Mouse (Mus musculus): ENCODE results near the gene Nudcd3.

- TF ChIP-seq POLR2A (IDR thresholded peaks at IDR 0.05; ENCODE audit: low read depth, low read length) (no peak), CTCF (IDR thresholded peaks at IDR 0.05; ENCODE audit: extremely low read depth, insufficient read depth, insufficient read length, insufficient replicate concordance) (no peak)
Measured at GRCm38 (mm10) chr11:6163062-6163461, 37.2 kb downstream of the Nudcd3 start.
